Mouse (Mus musculus): ENCODE results near the gene Blnk.
A peak's percentile ranks its signal among the peaks of the same experiment; 100 is the strongest.

Blnk gene

GRCm38 (mm10) chr19:40999569-40999968, 5.2 kb upstream of the Blnk start:
- peak; percentile 52 for DNase-seq (ENCODE audit: low spot score)

- no peak for DNase-seq (ENCODE audit: low spot score)
Measured at GRCm38 (mm10) chr19:40998469-40999170, 4.3 kb upstream of the Blnk start.

- no peak for DNase-seq (ENCODE audit: low spot score)
Measured at GRCm38 (mm10) chr19:40996722-40997121, 2.4 kb upstream of the Blnk start.

- no peak for DNase-seq (ENCODE audit: low spot score)
Measured at GRCm38 (mm10) chr19:40995449-40996401, 1.4 kb upstream of the Blnk start.

GRCm38 (mm10) chr19:40994911-40995310, 576 bp upstream of the Blnk start:
- no peak for DNase-seq (ENCODE audit: low spot score)

- no peak for DNase-seq (ENCODE audit: low spot score)
Measured at GRCm38 (mm10) chr19:40993356-40993755, 979 bp downstream of the Blnk start.

GRCm38 (mm10) chr19:40992517-40993044, 1.8 kb downstream of the Blnk start:
- no peak for DNase-seq (ENCODE audit: low spot score)

GRCm38 (mm10) chr19:40992096-40992495, 2.2 kb downstream of the Blnk start:
- DNase-seq (ENCODE audit: low spot score) = no peak

GRCm38 (mm10) chr19:40991626-40992025, 2.7 kb downstream of the Blnk start:
- DNase-seq (ENCODE audit: low spot score) = no peak

- no peak for DNase-seq (ENCODE audit: low spot score)
Measured at GRCm38 (mm10) chr19:40990781-40991343, 3.5 kb downstream of the Blnk start.

GRCm38 (mm10) chr19:40989961-40990600, 4.3 kb downstream of the Blnk start:
- DNase-seq (ENCODE audit: low spot score) = no peak

GRCm38 (mm10) chr19:40988856-40989255, 5.5 kb downstream of the Blnk start:
- DNase-seq (ENCODE audit: low spot score) = no peak

- no peak for DNase-seq (ENCODE audit: low spot score)
Measured at GRCm38 (mm10) chr19:40984536-40984935, 9.8 kb downstream of the Blnk start.

GRCm38 (mm10) chr19:40980671-40981070, 13.7 kb downstream of the Blnk start:
- DNase-seq (ENCODE audit: low spot score) = no peak

GRCm38 (mm10) chr19:40978026-40978425, 16.3 kb downstream of the Blnk start:
- no peak for DNase-seq (ENCODE audit: low spot score)

GRCm38 (mm10) chr19:40976946-40977917, 17.1 kb downstream of the Blnk start:
- peak; percentile 50 for DNase-seq (ENCODE audit: low spot score)

GRCm38 (mm10) chr19:40971273-40971914, 22.9 kb downstream of the Blnk start:
- DNase-seq (ENCODE audit: low spot score) = peak; percentile 22

GRCm38 (mm10) chr19:40970775-40971174, 23.6 kb downstream of the Blnk start:
- DNase-seq (ENCODE audit: low spot score) = no peak

GRCm38 (mm10) chr19:40970301-40970700, 24.0 kb downstream of the Blnk start:
- no peak for DNase-seq (ENCODE audit: low spot score)

Data from c-Kit-positive CD71-positive TER-119-positive erythroid progenitor cells, embryonic 14.5 days (primary cell).